Mouse (Mus musculus) heart, adult 8-10 months (tissue): ENCODE results near the gene Col9a2. TPM values are rescaled to one million over a fixed set of nuclear protein-coding genes. Genes with fewer than 3 reads are reported as not detected.

ENCODE experiments used
- DNase-seq: peaks from one replicate; pipeline ENCODE4 v3.0.0; 2022; ENCODE audit warnings: low spot score
- total RNA-seq, 4 experiments: library from RNA; stranded (reverse); gene quantifications; 2 replicates each; pipeline ENCODE4 v1.2.4; 2022

Gene Col9a2
- total RNA-seq, 4 experiments from 2014 or later: not detected

- DNase-seq: no peak
Observed at GRCm38 (mm10) chr4:121077915-121078646, 38.9 kb downstream of the Col9a2 start.

- DNase-seq: no peak
Observed at GRCm38 (mm10) chr4:121080395-121080794, 41.2 kb downstream of the Col9a2 start.

- no peak for DNase-seq
Observed at GRCm38 (mm10) chr4:121084506-121084905, 45.3 kb downstream of the Col9a2 start.

GRCm38 (mm10) chr4:121088696-121089095 lies 49.5 kb downstream of the Col9a2 start:
- DNase-seq: no peak

- no peak for DNase-seq
Observed at GRCm38 (mm10) chr4:121090211-121090610, 51.0 kb downstream of the Col9a2 start.

- peak; percentile 82 for DNase-seq
Observed at GRCm38 (mm10) chr4:121097650-121098378, 58.6 kb downstream of the Col9a2 start, which contains the start of gene Zmpste24. Zmpste24 (minus strand) TSS chr4:121098241.

GRCm38 (mm10) chr4:121103304-121103703 lies 64.1 kb downstream of the Col9a2 start:
- DNase-seq: no peak

Other genes with a start within 250 kb of the Col9a2 start
- 10 to 100 TPM; 52.4 to 55.1 (median 54.4) TPM for gene Nfyc, start 207.8 kb upstream of the Col9a2 start, total RNA-seq
- under 1 TPM in 3 of 4 experiments, not detected in 1; 0.06 to 0.14 (median 0.08) TPM for gene Rims3, start 184.6 kb upstream of the Col9a2 start, total RNA-seq
- gene Exo5, start 114.4 kb upstream of the Col9a2 start, total RNA-seq: 1 to 10 TPM; 2.6 to 3.4 (median 2.9) TPM
- gene Zfp69, start 87.7 kb upstream of the Col9a2 start, total RNA-seq: 1 to 10 TPM in 2 of 4 experiments, under 1 TPM in 2; 0.69 to 1.7 (median 1.2) TPM
- gene Smap2, start 22.1 kb upstream of the Col9a2 start, total RNA-seq: 10 to 100 TPM; 39.1 to 57.5 (median 49.1) TPM
- 10 to 100 TPM; 21.7 to 28.5 (median 24.3) TPM for gene Zmpste24, start 58.9 kb downstream of the Col9a2 start, total RNA-seq
- gene Tmco2, start 69.8 kb downstream of the Col9a2 start, total RNA-seq: not detected
- gene Rlf, start 175.7 kb downstream of the Col9a2 start, total RNA-seq: 1 to 10 TPM; 9.0 to 9.7 (median 9.5) TPM